Mouse (Mus musculus) layer of hippocampus, adult 8-10 months (tissue): Measurements from ENCODE around the gene Col23a1. TPM values are rescaled to one million over a fixed set of nuclear protein-coding genes. Genes with fewer than 3 reads are reported as not detected.
A peak's percentile ranks its signal among the peaks of the same experiment; 100 is the strongest.
"Not testable (repeated sequence)": the region's sequence is repeated elsewhere in the genome, so short reads cannot be mapped to it uniquely, and the experiment has no call there.

Experiments
- DNase-seq, 2 experiments: peaks; one replicate each; pipeline ENCODE4 v3.0.0; 2022; ENCODE audit warnings: low spot score in 2 of 2
- total RNA-seq, 4 experiments: library from RNA; stranded (reverse); gene quantifications; 2 replicates each; pipeline ENCODE4 v1.2.4; 2022

Col23a1 gene
- total RNA-seq, 4 experiments from 2014 or later = 8.4 to 11.8 (median 9.5) TPM

GRCm38 (mm10) chr11:51328387-51328942, 38.7 kb downstream of the Col23a1 start:
- DNase-seq = no peak

DNA sequence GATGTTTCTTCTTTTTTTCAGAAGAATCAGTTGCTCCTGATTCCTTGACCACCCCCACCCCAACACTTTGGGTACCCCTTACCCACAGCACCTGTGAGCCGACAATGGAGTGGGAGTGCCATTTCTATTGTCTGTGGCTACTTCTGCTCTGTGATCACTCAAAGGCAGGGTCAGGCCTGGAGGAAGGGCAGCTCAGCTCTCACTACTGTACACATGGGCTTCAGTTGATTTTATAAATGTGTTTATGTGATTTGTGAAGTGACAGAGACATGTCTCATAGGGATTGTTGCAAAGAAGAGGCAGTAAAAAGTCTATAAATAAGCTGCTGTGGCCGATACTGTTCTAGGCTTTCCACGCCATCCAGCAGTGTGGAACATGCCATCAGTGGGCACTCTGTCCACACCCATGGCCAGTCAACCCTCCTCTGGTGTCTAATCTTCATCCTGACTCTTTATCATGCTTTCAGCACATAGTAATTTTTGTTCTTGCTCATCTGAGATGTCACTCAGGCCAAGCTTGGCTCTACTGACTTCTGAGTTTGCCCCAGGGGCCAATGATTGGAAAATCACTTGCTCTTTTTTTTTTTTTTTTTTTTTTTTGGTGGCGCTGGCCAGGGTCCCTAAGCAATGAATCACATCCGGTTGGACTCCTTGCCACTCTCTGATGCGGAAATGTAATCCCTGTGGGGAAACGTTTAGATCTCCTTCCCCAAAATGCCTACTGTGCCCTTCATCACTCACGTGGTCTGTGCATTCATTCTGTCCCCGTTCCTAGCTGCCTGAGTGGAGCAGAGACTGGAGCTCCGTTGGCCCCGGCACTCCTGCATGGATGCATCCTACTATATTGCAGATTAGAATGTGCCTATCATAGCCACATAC, 40.4 kb downstream of the Col23a1 start:
- DNase-seq = no peak

- DNase-seq = no peak
Observed at GRCm38 (mm10) chr11:51334017-51334416, 44.3 kb downstream of the Col23a1 start.

GRCm38 (mm10) chr11:51337585-51337984, 47.9 kb downstream of the Col23a1 start:
- peak; percentile 36 to 67 for DNase-seq

GRCm38 (mm10) chr11:51338416-51338815, 48.7 kb downstream of the Col23a1 start:
- DNase-seq = no peak

DNA sequence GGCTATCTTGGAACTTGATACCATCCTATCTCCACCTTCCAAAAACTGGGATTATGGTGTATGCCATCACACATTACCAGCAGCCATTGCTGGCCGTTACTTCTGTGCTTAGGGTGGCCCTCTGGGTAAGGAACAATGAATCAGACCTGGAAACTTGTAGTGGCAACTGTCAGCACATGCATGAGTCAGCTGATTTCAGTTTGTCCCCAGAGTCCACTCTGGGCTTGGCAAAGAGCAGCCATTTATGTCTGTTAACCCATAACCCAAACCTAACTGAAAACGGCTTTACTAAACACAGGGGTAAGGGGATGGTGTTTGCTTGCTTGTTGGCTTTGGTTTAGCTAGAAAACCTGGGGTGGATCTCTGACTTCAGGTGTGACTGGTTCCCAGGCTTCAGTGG, 51.4 kb downstream of the Col23a1 start:
- DNase-seq = no peak

DNA sequence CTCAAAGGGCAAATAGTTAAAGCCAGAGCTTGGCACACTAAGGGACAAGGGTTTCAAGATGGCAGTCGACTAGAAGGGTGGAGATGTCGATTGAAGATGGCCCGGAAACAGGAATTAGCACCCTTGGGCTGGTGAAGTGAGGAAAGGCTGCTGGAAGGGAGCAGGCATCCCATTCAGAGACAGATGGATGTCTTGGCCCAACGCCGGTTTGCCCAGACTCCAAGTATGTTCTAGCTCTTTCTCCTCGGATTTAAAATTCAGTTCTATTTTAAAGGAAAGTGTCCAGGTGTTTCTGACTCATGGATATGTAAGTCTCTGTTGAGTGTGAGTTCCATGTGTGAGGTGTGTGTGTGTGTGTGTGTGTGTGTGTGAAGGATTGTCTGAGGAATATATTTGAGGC, 53.1 kb downstream of the Col23a1 start:
- DNase-seq = peak; percentile 72 to 87

GRCm38 (mm10) chr11:51343312-51343711, 53.6 kb downstream of the Col23a1 start:
- DNase-seq = no peak

GRCm38 (mm10) chr11:51343728-51344289, 54.1 kb downstream of the Col23a1 start:
- DNase-seq = no peak

DNA sequence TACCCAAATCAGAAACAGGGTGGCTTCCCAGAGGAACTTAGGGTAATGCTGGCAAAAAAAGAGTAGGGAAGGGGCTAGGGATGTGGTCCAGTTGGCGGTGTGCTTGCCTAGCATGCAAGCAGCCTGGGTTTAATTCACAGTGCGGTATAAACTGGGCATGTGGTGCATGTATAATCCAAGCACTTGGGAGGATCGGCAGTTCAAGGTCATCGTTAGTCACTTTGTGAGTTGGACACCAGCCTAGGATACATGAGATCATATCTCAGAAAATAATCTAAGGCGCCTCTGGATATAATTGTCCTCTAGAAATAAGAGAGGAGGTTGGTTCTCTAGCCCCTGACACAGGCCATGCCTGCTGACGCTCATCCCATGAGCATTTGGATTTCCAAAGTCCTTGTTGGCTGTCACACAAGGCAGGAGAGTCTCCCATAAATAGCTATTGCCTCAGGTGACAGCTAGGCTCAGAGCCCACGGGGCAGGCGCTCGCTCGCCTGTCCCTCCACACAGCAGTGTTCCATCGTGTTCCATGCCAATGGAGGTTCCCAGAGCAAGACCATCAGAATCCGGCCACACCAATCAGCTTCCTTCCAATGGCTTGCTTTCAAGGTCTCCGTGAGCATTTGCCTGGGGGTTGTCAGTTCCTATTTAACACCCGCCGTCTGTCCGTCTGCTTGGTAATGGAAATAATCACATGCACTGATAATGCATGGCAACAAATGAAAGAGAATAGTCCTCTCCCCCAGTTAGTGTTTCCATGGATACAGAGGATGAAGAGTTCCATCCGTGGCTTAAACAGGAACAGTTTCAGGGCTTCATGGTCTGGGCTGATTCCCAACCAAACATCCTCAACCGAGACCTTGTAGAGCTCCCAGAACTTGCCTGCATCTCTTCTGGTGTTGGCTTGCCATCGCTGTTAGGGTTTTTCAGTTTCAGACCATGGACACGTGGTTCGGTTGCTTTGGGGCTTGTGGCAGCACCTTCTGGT, 56.1 kb downstream of the Col23a1 start:
- peak; percentile 26 to 33 for DNase-seq

DNA sequence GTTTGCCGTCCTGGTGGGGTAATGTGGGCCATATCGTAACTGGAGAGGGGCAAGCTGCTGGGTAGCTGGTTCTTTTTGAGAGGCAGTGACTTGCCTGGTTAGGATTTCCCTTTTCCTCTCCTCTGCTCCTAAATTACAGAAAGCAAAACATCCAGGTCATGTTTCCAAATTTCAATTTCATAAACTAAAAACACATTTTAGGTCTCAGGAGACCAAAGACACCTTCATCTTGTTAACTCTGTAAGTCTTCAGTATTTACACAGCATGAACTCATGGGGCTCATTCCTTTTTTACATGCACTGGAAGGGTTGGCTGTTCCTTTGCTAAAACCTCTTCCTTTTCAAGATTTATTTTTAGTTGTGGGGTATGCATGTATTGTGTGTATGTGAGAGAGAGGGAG, 58.0 kb downstream of the Col23a1 start:
- no peak for DNase-seq

DNA sequence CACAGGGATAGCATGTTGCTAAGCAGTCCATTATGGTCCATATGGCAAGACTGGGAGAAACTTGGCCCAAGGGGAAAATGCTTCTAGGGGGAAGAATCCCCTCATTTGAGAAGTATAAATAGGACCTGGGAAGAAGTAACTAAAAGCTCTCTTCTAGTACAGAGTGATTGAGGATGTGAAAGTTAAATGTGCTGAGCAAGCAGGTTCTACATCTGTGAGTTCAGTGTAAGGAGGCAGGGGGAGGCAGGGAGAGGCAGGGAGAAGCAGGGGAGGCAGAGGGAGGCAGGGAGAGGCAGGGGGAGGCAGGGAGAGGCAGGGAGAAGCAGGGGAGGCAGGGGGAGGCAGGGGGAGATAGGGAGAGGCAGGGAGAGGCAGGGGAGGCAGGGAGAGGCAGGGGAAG, 59.9 kb downstream of the Col23a1 start:
- DNase-seq = no peak

DNA sequence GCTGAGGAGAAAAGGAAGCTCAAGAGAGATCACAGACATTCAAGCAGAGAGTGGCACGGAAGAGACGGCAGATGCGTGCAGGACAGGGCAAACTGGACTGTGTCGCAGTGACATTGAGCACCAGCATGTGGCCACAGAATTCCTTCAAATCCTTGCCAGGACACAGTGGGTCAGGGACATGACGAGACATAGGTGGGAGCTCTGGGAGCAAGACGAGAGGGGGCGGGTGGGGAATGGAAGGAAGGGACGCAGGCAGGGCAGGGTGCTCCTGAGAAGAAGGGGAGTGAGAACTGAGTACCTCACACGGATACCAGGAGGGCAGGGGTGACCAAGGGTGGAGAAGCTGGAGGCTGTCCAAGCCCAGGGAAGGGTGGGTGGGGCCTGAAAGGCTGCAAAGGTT, 61.4 kb downstream of the Col23a1 start:
- DNase-seq = no peak

- no peak for DNase-seq
Observed at GRCm38 (mm10) chr11:51351841-51352240, 62.1 kb downstream of the Col23a1 start.

DNA sequence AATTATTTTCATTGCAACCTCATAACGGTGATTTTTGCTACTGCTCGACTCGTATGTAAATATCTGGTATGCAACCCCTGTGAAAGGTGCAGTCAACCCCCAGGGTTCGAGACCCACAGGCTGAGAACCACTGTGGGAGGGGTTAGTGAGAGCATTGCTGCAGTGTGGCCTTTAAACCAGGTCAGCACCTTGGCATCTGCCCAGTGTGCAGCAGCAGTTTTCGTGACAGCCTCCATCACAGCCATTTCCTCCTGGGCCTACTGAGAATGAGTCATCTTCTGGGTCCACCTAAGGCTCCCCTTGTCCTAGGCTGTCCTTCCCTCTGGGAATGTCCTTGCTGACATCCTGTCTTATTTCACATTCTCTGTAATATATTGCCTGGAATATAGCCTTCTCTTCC, 64.0 kb downstream of the Col23a1 start:
- no peak for DNase-seq

- DNase-seq = not testable (repeated sequence)
Observed at GRCm38 (mm10) chr11:51358981-51359380, 69.3 kb downstream of the Col23a1 start.

DNA sequence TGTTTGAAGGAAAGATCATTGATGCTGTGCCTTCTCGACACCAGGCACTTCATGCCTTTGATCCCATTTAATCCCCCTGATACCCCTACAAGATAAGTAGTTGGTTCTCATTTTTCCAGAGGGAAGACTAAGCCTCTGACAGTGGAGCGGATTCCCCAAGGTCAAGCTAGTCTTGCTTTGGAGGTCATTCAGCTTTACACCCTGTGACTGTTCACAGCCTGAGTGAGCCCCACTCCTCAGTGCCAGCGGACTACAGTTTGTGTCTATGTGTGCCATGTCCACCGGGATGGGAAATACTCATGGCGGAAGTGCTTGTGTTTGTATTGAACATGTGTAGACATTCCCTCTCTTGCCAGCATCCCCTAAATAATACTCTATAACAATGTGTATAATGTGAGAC, 74.6 kb downstream of the Col23a1 start:
- DNase-seq = no peak

DNA sequence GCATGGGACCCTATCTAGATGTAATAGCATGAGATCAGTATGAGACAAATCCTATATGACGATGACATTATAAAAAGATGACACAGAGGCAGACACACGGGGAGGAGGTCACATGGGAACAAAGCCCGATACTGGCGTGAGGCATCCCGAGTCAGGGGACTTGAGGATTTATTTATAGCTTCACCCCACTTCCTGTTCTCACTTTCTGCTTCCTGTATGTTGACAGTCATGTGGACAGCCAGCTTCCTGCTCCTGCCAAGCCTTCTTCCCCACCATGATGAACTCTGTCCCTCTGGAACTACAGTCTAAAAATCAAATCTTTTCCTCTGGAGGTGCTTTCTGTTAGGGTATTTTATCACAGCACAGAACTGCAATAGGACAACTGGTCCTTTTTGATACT, 77.6 kb downstream of the Col23a1 start:
- DNase-seq = no peak

- DNase-seq = no peak
Observed at GRCm38 (mm10) chr11:51370273-51370672, 80.6 kb downstream of the Col23a1 start.

DNA sequence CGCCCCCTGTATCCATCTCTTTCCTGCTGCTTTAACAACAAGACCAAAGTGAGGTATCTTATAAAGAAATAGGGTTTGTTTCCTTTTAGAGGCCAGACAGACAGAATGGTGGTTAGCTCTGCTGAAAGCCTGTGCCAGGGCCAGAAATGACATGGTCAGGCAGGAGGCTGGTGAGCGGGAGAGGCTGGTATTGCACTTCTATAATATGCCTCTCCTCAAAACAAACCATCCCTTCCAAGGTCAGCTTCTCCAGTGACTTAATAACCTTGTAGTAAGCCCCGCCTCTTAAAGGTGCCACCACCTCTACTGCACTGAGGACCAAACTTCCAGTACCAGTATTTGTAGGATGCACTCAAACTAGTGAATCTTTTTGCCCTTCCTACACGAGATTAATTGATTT, 81.6 kb downstream of the Col23a1 start:
- no peak for DNase-seq

DNA sequence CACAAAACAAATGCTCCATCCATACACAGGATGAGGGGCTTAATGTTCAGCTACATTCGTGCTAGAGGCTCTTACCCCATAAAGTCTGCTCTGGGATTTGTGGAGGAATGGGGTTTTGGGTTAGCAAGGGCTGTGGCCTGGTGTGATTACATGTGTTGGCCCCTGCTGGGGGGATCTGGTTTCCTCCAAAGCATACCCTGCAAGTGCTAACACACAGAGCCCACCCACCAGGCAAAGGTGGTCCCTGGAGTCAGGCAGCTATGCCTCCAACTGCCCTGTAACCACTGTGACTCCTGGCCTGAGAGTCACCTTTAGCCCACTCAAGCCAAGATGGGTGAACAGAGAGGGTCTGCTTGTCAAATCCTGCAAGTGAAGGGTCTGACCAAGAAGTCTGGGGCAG, 82.2 kb downstream of the Col23a1 start:
- no peak for DNase-seq
